Mouse (Mus musculus) heart, postnatal 0 days (tissue): ENCODE measurements around the gene Tmc6. TPM values are rescaled to one million over a fixed set of nuclear protein-coding genes. Genes with fewer than 3 reads are reported as not detected.

Experiments used
- ATAC-seq: fragments of 200-750 bp; cut with Nextera tagmentation; 2 replicates; pipeline ENCODE4 v1.8.0; 2017; ENCODE audit warnings: low read depth, moderate number of reproducible peaks, moderate library complexity; ENCODE audit not compliant: insufficient read depth
- DNase-seq: peaks from one replicate; pipeline ENCODE4 v3.0.0-alpha.2; 2016; ENCODE audit warnings: low spot score
- H3K27ac ChIP-seq: fragments of 300-500 bp; sonication (generic); 2 replicates; pipeline ENCODE4 v1.5.1; 2014; ENCODE audit warnings: low read depth, mild to moderate bottlenecking
- H3K27me3 ChIP-seq: fragments of 300-500 bp; sonication (generic); 2 replicates; pipeline ENCODE4 v1.6.1; 2014; ENCODE audit warnings: low read length, mixed read lengths; ENCODE audit not compliant: control insufficient read depth, insufficient read depth
- H3K36me3 ChIP-seq: fragments of 300-500 bp; sonication (generic); replicated peaks from 2 replicates; pipeline ENCODE4 v1.6.1; 2014; ENCODE audit warnings: low read length, mixed read lengths; ENCODE audit not compliant: control insufficient read depth, insufficient read depth
- H3K4me1 ChIP-seq: fragments of 300-500 bp; sonication (generic); 2 replicates; pipeline ENCODE4 v1.6.1; 2014; ENCODE audit warnings: antibody characterized with exemption; ENCODE audit not compliant: control insufficient read depth, insufficient read depth
- H3K4me2 ChIP-seq: fragments of 300-500 bp; sonication (generic); 2 replicates; pipeline ENCODE4 v1.6.1; 2014; ENCODE audit warnings: low read depth, mild to moderate bottlenecking, low read length, moderate library complexity
- H3K4me3 ChIP-seq: fragments of 300-500 bp; sonication (generic); 2 replicates; pipeline ENCODE4 v1.5.1; 2014; ENCODE audit warnings: low read depth, low read length
- H3K9ac ChIP-seq: fragments of 300-500 bp; sonication (generic); replicated peaks from 2 replicates; pipeline ENCODE4 v1.6.1; 2014; ENCODE audit warnings: low read depth, low read length, mixed read lengths
- H3K9me3 ChIP-seq: fragments of 300-500 bp; sonication (generic); replicated peaks from 2 replicates; pipeline ENCODE4 v1.6.1; 2016; ENCODE audit warnings: low read length; ENCODE audit not compliant: control insufficient read depth
- CTCF ChIP-seq: IDR thresholded peaks from 2 replicates; pipeline ENCODE4 v1.5.1; 2016; ENCODE audit warnings: antibody characterized with exemption, control low read depth, low read depth
- EP300 ChIP-seq: IDR thresholded peaks from 2 replicates; pipeline ENCODE4 v1.6.1; 2016; ENCODE audit warnings: antibody characterized with exemption, low read depth
- WGBS: fragments of 180-500 bp; shearing (Covaris S2); extraction: QIAGEN DNeasy Blood & Tissue Kit; methylation state at CpG from one replicate; pipeline ENCODE4 v1.1.7; 2014; 5-methylcytosine and 5-hydroxymethylcytosine counted together
- polyA plus RNA-seq: library from polyadenylated mRNA; unstranded; fragments of >200 nt; fragmentation: Nextera tagmentation; extraction: Ambion mirVana; gene quantifications from 2 replicates; pipeline ENCODE4 v1.2.1, GENCODE M21; 2015
- total RNA-seq: library from RNA; depleted of rRNA; stranded (reverse); fragments of >200 nt; gene quantifications from 2 replicates; pipeline ENCODE4 v1.2.3, GENCODE M21; 2014; ENCODE audit warnings: low replicate concordance

Tmc6 gene
- total and polyA plus RNA-seq, 2 experiments from 2014 or later: 20.4 to 31.8 TPM

DNA sequence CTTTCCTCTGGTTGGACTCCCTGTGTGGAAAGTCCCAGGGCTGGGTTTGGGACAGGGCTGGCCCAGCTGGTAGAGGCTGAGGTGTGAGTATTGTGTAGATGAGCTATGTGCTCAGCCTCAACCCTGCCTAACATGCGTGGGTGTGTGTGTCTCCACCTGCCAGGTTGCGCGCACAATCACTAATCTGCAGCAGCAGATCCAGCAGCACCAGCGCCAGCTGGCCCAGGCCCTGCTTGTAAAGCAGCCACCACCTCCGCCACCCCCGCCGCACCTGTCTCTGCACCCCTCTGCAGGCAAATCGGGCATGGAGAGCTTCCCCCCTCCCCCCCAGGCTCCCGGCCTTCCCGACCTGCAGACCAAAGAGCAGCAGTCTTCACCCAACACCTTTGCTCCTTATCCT is 32.6 kb downstream of the Tmc6 start:
- Histone ChIP-seq H3K4me3 (no peak overlapping the region), H3K36me3 (peaks cover 98% of the 10 kb centered on the region), H3K9ac (no peak overlapping the region), H3K27me3 (no peaks in the 10 kb centered on the region), H3K27ac (no peak overlapping the region), H3K4me2 (no peak overlapping the region), H3K9me3 (no peaks in the 10 kb centered on the region), H3K4me1 (no peaks in the 10 kb centered on the region)
- 90% methylated on average over 10 of the region's 10 CpGs for WGBS
- DNase-seq (no peak), ATAC-seq (no peak)
- TF ChIP-seq CTCF (no peak), EP300 (no peak)

DNA sequence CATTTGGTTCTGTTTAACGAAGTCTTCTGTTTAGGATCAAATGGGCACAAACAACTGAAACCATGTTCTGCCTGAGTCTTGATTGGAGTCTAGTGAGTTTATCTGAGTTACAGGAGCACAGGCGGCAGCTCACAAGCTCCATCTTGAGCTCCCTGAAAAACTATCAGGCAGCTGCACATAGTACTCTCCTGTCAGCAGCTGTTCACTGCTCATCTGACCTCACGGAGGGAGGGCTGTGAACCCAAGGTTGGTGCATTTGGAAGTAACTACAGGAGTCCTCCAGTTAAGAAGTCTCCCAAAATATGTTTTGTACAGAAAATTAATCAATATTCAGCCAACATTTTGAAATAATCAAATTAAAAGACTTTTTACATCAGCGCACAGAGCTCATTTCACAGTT is 33.4 kb downstream of the Tmc6 start:
- H3K27me3 ChIP-seq: no peaks in the 10 kb centered on the region
- H3K9me3 ChIP-seq: no peaks in the 10 kb centered on the region
- DNase-seq: no peak
- peaks cover 98% of the 10 kb centered on the region for H3K36me3 ChIP-seq
- no peak overlapping the region for H3K4me3 ChIP-seq
- WGBS: 71% methylated on average over 4 of the region's 4 CpGs
- no peak for TF ChIP-seq CTCF
- TF ChIP-seq EP300: no peak
- H3K9ac ChIP-seq: no peak overlapping the region
- no peak overlapping the region for H3K4me2 ChIP-seq
- H3K4me1 ChIP-seq: no peaks in the 10 kb centered on the region
- ATAC-seq: no peak
- H3K27ac ChIP-seq: no peak overlapping the region

DNA sequence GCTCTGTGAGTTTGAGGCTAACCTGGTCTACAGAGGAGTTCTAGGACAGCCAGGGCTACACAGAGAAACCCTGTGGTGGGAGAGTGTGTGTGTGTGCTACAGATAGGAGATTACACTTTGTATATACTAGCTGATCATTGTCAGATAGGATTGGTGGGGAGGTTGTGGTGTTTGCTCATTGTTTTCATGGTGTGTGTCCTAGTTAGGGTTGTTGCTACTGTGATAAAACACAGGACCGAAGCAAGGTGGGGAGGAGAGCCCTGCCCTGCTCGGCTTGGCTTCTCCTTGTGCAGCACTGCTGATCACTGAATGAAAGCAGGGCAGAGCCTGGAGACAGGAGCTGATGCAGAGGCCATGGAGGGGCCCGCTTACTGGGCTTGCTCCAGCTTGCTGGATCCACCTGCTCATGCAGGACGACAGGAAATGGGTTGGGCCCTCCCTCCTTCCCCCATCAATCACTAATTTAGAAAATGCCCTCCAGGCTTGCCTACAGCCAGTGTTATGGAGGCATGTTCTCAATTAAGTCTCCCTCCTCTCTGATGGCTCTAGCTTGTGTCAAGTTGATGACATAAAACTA is 38.5 kb downstream of the Tmc6 start:
- no peaks in the 10 kb centered on the region for H3K9me3 ChIP-seq
- DNase-seq (no peak), ATAC-seq (no peak)
- H3K9ac ChIP-seq: no peak overlapping the region
- no peak overlapping the region for H3K4me2 ChIP-seq
- H3K36me3 ChIP-seq: peaks cover 100% of the 10 kb centered on the region
- H3K4me3 ChIP-seq: no peak overlapping the region
- H3K4me1 ChIP-seq: no peaks in the 10 kb centered on the region
- no peak for TF ChIP-seq CTCF
- no peak for TF ChIP-seq EP300
- H3K27ac ChIP-seq: no peak overlapping the region
- 60% methylated on average over 4 of the region's 4 CpGs for WGBS
- H3K27me3 ChIP-seq: no peaks in the 10 kb centered on the region

DNA sequence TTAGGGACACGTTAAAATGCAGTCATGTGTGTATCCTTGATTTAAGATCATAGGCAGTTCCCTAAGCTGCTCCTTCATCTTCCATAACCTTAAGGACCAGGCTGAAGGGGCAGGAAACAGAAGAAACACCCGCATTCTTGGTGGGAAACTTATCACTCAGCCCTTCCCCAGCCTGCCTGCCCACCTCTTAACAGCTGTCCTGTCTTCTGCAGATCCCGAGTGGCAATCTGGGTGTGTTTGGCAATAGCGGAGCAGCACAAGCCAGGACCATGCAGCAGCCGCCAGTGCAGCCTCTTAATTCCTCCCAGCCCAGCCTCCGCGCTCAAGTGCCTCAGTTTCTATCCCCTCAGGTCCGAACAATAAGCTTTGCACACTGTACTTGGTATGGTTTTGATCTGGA is 39.3 kb downstream of the Tmc6 start:
- no peak for DNase-seq
- H3K36me3 ChIP-seq: peaks cover 100% of the 10 kb centered on the region
- 77% methylated on average over 8 of the region's 8 CpGs for WGBS

DNA sequence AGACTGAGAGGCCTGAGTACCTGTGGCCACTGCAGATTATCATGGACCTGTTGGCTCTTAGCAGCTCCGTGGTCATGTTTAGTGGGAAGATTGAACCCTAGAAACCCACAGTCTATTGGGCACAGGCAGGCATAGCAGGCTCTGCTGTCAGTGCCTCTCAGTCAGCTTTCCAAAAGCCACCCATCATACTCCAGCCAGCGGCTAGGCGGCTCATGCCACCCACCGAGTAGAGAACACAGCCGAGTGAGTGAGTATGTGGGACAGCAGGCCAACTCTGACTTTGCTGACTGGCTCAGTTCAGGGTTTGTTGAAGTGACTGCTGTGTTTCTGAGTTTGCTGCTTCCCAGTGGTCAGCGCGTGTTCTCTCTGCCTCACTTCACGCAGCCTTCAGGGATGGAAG is 39.8 kb downstream of the Tmc6 start:
- peaks cover 100% of the 10 kb centered on the region for H3K36me3 ChIP-seq
- no peak for TF ChIP-seq EP300
- TF ChIP-seq CTCF: no peak
- H3K4me3 ChIP-seq: no peak overlapping the region
- H3K27ac ChIP-seq: no peak overlapping the region
- 78% methylated on average over 8 of the region's 8 CpGs for WGBS
- no peaks in the 10 kb centered on the region for H3K4me1 ChIP-seq
- ATAC-seq (no peak), DNase-seq (no peak)
- H3K4me2 ChIP-seq: no peak overlapping the region
- no peak overlapping the region for H3K9ac ChIP-seq
- no peaks in the 10 kb centered on the region for H3K9me3 ChIP-seq
- H3K27me3 ChIP-seq: no peaks in the 10 kb centered on the region

More for the DNA sequence above, 39.3 kb downstream of the Tmc6 start:
- no peak for ATAC-seq
- TF ChIP-seq CTCF (no peak), EP300 (no peak)
- Histone ChIP-seq H3K4me1 (no peaks in the 10 kb centered on the region), H3K9me3 (no peaks in the 10 kb centered on the region), H3K9ac (no peak overlapping the region), H3K27me3 (no peaks in the 10 kb centered on the region), H3K27ac (no peak overlapping the region), H3K4me2 (no peak overlapping the region), H3K4me3 (no peak overlapping the region)

DNA sequence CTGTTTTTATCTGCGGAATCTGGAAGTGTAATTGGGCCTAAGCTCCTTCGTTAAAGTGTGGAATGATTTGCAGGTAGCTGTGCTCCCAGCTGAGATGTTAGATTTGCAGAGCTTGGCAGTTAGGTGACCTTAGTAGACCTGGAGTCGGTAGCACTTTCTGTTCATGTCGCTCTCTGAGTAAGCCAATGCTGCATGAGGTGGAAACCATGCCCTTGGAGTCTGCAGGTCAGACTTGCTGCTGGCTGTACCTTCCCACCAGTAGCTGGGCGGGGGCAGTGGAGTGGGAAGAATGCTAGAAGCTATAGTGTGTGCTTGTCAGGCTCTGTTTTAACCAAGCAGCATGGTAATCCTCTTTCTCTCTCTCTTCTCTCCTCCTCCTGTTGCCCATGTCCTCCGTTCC is 40.9 kb downstream of the Tmc6 start:
- Histone ChIP-seq H3K4me2 (no peak overlapping the region), H3K27me3 (no peaks in the 10 kb centered on the region), H3K9me3 (no peaks in the 10 kb centered on the region), H3K9ac (no peak overlapping the region), H3K4me1 (no peaks in the 10 kb centered on the region), H3K27ac (no peak overlapping the region), H3K4me3 (no peak overlapping the region), H3K36me3 (peaks cover 96% of the 10 kb centered on the region)
- WGBS: 92% methylated on average over 6 of the region's 6 CpGs
- DNase-seq: no peak
- no peak for TF ChIP-seq EP300
- TF ChIP-seq CTCF: no peak
- no peak for ATAC-seq
